Mouse (Mus musculus) midbrain, embryonic 14.5 days (tissue): ENCODE measurements around the gene Rbks. TPM values are rescaled to one million over a fixed set of nuclear protein-coding genes. Genes with fewer than 3 reads are reported as not detected.

Experiments used
- ATAC-seq: fragments of 200-750 bp; cut with Nextera tagmentation; 2 replicates; pipeline ENCODE4 v1.8.0; 2017; ENCODE audit warnings: moderate number of reproducible peaks, moderate library complexity; ENCODE audit not compliant: low FRiP score, low TSS enrichment
- DNase-seq: peaks from one replicate; pipeline ENCODE4 v3.0.0-alpha.2; 2015
- H3K27ac ChIP-seq: fragments of 300-500 bp; sonication (generic); replicated peaks from 2 replicates; pipeline ENCODE4 v1.5.1; 2014; ENCODE audit warnings: mild to moderate bottlenecking, low read depth, low read length, moderate library complexity
- H3K27me3 ChIP-seq: fragments of 300-500 bp; sonication (generic); 2 replicates; pipeline ENCODE4 v1.6.1; 2014; ENCODE audit warnings: low read length, control low read depth, mixed read lengths; ENCODE audit not compliant: control insufficient read depth, insufficient read depth
- H3K36me3 ChIP-seq: fragments of 300-500 bp; sonication (generic); 2 replicates; pipeline ENCODE4 v1.6.1; 2014; ENCODE audit warnings: low read length, control low read depth; ENCODE audit not compliant: control insufficient read depth, insufficient read depth
- H3K4me1 ChIP-seq: fragments of 300-500 bp; sonication (generic); 2 replicates; pipeline ENCODE4 v1.6.1; 2014; ENCODE audit warnings: mild to moderate bottlenecking, antibody characterized with exemption, low read length, control low read depth; ENCODE audit not compliant: control insufficient read depth, insufficient read depth
- H3K4me2 ChIP-seq: fragments of 300-500 bp; sonication (generic); 2 replicates; pipeline ENCODE4 v1.6.1; 2014; ENCODE audit warnings: mild to moderate bottlenecking, low read length, moderate library complexity
- H3K4me3 ChIP-seq: fragments of 300-500 bp; sonication (generic); replicated peaks from 2 replicates; pipeline ENCODE4 v1.5.1; 2014; ENCODE audit warnings: low read depth, low read length
- H3K9ac ChIP-seq: fragments of 300-500 bp; sonication (generic); replicated peaks from 2 replicates; pipeline ENCODE4 v1.6.1; 2014; ENCODE audit warnings: mild to moderate bottlenecking, low read length, moderate library complexity
- H3K9me3 ChIP-seq: fragments of 300-500 bp; sonication (generic); 2 replicates; pipeline ENCODE4 v1.6.1; 2016; ENCODE audit warnings: low read length, control low read depth, mixed read lengths; ENCODE audit not compliant: control insufficient read depth
- WGBS: fragments of 180-500 bp; shearing (Covaris S2); extraction: QIAGEN DNeasy Blood & Tissue Kit; methylation state at CpG from one replicate; pipeline ENCODE4 v1.1.7; 2014; 5-methylcytosine and 5-hydroxymethylcytosine counted together
- polyA plus RNA-seq: library from polyadenylated mRNA; unstranded; fragments of >200 nt; fragmentation: Nextera tagmentation; extraction: Ambion mirVana; gene quantifications from 2 replicates; pipeline ENCODE4 v1.2.1, GENCODE M21; 2014

The Rbks gene
- polyA plus RNA-seq, 1 experiment from 2014 or later: 3.0 TPM

- H3K4me3 ChIP-seq: no peak overlapping the region
- no peak overlapping the region for H3K4me2 ChIP-seq
- ATAC-seq: no peak
- no peaks in the 10 kb centered on the region for H3K9me3 ChIP-seq
- no peak overlapping the region for H3K9ac ChIP-seq
- H3K27me3 ChIP-seq: no peaks in the 10 kb centered on the region
- H3K36me3 ChIP-seq: no peaks in the 10 kb centered on the region
- WGBS: 78% methylated on average over 5 of the region's 5 CpGs
- no peak for DNase-seq
- no peaks in the 10 kb centered on the region for H3K4me1 ChIP-seq
- H3K27ac ChIP-seq: no peak overlapping the region
These were observed 16.4 kb upstream of the Rbks start for GRCm38 (mm10) chr5:31713841-31714264.

- no peaks in the 10 kb centered on the region for H3K9me3 ChIP-seq
- no peak overlapping the region for H3K4me3 ChIP-seq
- ATAC-seq (no peak), DNase-seq (no peak)
- 90% methylated on average over 2 of the region's 2 CpGs for WGBS
- H3K27ac ChIP-seq: no peak overlapping the region
- H3K9ac ChIP-seq: no peak overlapping the region
- no peaks in the 10 kb centered on the region for H3K36me3 ChIP-seq
- no peaks in the 10 kb centered on the region for H3K4me1 ChIP-seq
- H3K4me2 ChIP-seq: no peak overlapping the region
- H3K27me3 ChIP-seq: no peaks in the 10 kb centered on the region
These were observed 15.9 kb upstream of the Rbks start for GRCm38 (mm10) chr5:31713280-31713711.

GRCm38 (mm10) chr5:31709389-31709788 is 12.0 kb upstream of the Rbks start:
- no peaks in the 10 kb centered on the region for H3K36me3 ChIP-seq
- H3K9ac ChIP-seq: no peak overlapping the region
- H3K4me2 ChIP-seq: no peak overlapping the region
- H3K4me1 ChIP-seq: no peaks in the 10 kb centered on the region
- H3K4me3 ChIP-seq: no peak overlapping the region
- DNase-seq (no peak), ATAC-seq (no peak)
- 87% methylated on average over 1 of the region's 1 CpGs for WGBS
- no peaks in the 10 kb centered on the region for H3K27me3 ChIP-seq
- no peak overlapping the region for H3K27ac ChIP-seq
- H3K9me3 ChIP-seq: no peaks in the 10 kb centered on the region

GRCm38 (mm10) chr5:31706826-31707225 is 9.4 kb upstream of the Rbks start:
- H3K4me2 ChIP-seq: no peak overlapping the region
- no peak overlapping the region for H3K9ac ChIP-seq
- no peak overlapping the region for H3K27ac ChIP-seq
- H3K27me3 ChIP-seq: no peaks in the 10 kb centered on the region
- H3K4me3 ChIP-seq: no peak overlapping the region
- H3K36me3 ChIP-seq: 0 out of 2 replicates have a peak, but pooled peaks cover 3% of the 10 kb centered on the region
- H3K4me1 ChIP-seq: no peaks in the 10 kb centered on the region
- no peak for DNase-seq
- WGBS: 83% methylated on average over 4 of the region's 4 CpGs
- no peaks in the 10 kb centered on the region for H3K9me3 ChIP-seq
- ATAC-seq: no peak

GRCm38 (mm10) chr5:31704971-31705370 is 7.5 kb upstream of the Rbks start:
- DNase-seq (no peak), ATAC-seq (no peak)
- H3K9ac ChIP-seq: no peak overlapping the region
- H3K4me3 ChIP-seq: no peak overlapping the region
- no peaks in the 10 kb centered on the region for H3K4me1 ChIP-seq
- H3K27ac ChIP-seq: no peak overlapping the region
- H3K27me3 ChIP-seq: no peaks in the 10 kb centered on the region
- no peaks in the 10 kb centered on the region for H3K9me3 ChIP-seq
- no peak overlapping the region for H3K4me2 ChIP-seq
- H3K36me3 ChIP-seq: 0 out of 2 replicates have a peak, but pooled peaks cover 3% of the 10 kb centered on the region
- 95% methylated on average over 5 of the region's 5 CpGs for WGBS

GRCm38 (mm10) chr5:31699397-31699796 is 2.0 kb upstream of the Rbks start:
- DNase-seq: no peak
- Histone ChIP-seq H3K4me1 (peaks cover 3% of the 10 kb centered on the region; the same call in 1 of the 2 replicates), H3K9me3 (no peaks in the 10 kb centered on the region), H3K27ac (no peak overlapping the region), H3K27me3 (no peaks in the 10 kb centered on the region), H3K36me3 (0 out of 2 replicates have a peak, but pooled peaks cover 3% of the 10 kb centered on the region), H3K4me2 (no peak overlapping the region), H3K9ac (no peak overlapping the region), H3K4me3 (no peak overlapping the region)
- ATAC-seq: no peak

GRCm38 (mm10) chr5:31698931-31699330 is 1.5 kb upstream of the Rbks start:
- no peaks in the 10 kb centered on the region for H3K9me3 ChIP-seq
- H3K4me2 ChIP-seq: peak overlapping the region; percentile 82
- no peak overlapping the region for H3K27ac ChIP-seq
- no peaks in the 10 kb centered on the region for H3K36me3 ChIP-seq
- DNase-seq (peak; percentile 3), ATAC-seq (no peak)
- WGBS: 62% methylated on average over 4 of the region's 4 CpGs
- peak overlapping the region; percentile 60 for H3K4me3 ChIP-seq
- no peaks in the 10 kb centered on the region for H3K27me3 ChIP-seq
- peaks cover 3% of the 10 kb centered on the region; the same call in 1 of the 2 replicates for H3K4me1 ChIP-seq
- peak overlapping the region; percentile 67; the same call in 1 of the 2 replicates for H3K9ac ChIP-seq

GRCm38 (mm10) chr5:31698297-31698726 is 885 bp upstream of the Rbks start:
- WGBS: 4% methylated on average over 16 of the region's 16 CpGs
- Histone ChIP-seq H3K9ac (peak overlapping the region; percentile 67), H3K4me3 (peak overlapping the region; percentile 60), H3K27me3 (no peaks in the 10 kb centered on the region), H3K9me3 (no peaks in the 10 kb centered on the region), H3K27ac (peak overlapping the region; percentile 93), H3K4me1 (peaks cover 3% of the 10 kb centered on the region; the same call in 1 of the 2 replicates), H3K36me3 (no peaks in the 10 kb centered on the region), H3K4me2 (peak overlapping the region; percentile 82)
- ATAC-seq (peak; percentile 75), DNase-seq (peak; percentile 92)

- DNase-seq (peak; percentile 96), ATAC-seq (peak; percentile 94)
- Histone ChIP-seq H3K36me3 (no peaks in the 10 kb centered on the region), H3K4me1 (peaks cover 3% of the 10 kb centered on the region; the same call in 1 of the 2 replicates), H3K9me3 (no peaks in the 10 kb centered on the region), H3K4me2 (peak within 1 kb of the TSS; percentile 82), H3K27ac (peak within 1 kb of the TSS; percentile 93), H3K4me3 (peak within 1 kb of the TSS; percentile 60), H3K27me3 (no peaks in the 10 kb centered on the region), H3K9ac (peak within 1 kb of the TSS; percentile 67)
- WGBS: under 1% methylated on average over 71 of the region's 71 CpGs
These were observed 343 bp upstream of the Rbks start, which contains the start of gene Babam2 for GRCm38 (mm10) chr5:31697644-31698296. TSS of gene Babam2 (plus strand) at chr5:31697684.
